Mouse (Mus musculus) heart, postnatal 4 days (tissue): ENCODE data around the gene Mrps18b. TPM values are rescaled to one million over a fixed set of nuclear protein-coding genes. Genes with fewer than 3 reads are reported as not detected.

Experiments used
- DNase-seq: peaks from one replicate; pipeline ENCODE4 v3.0.0; 2021
- microRNA-seq, 2 experiments: library from miRNA; unstranded; fragments of <30 nt; microRNA quantifications; one replicate each; pipeline ENCODE4 v1.2.0; 2021 to 2022
- total RNA-seq, 2 experiments: library from RNA; stranded (reverse); gene quantifications; 2 replicates each; pipeline ENCODE4 v1.2.3; 2021

Gene Mrps18b
- total RNA-seq, 2 experiments from 2014 or later = 56.1 to 58.3 TPM

GRCm38 (mm10) chr17:35874721-35875120 lies 41.5 kb downstream of the Mrps18b start:
- no peak for DNase-seq

GRCm38 (mm10) chr17:35873774-35874519 lies 42.2 kb downstream of the Mrps18b start:
- peak; percentile 95 for DNase-seq

DNA sequence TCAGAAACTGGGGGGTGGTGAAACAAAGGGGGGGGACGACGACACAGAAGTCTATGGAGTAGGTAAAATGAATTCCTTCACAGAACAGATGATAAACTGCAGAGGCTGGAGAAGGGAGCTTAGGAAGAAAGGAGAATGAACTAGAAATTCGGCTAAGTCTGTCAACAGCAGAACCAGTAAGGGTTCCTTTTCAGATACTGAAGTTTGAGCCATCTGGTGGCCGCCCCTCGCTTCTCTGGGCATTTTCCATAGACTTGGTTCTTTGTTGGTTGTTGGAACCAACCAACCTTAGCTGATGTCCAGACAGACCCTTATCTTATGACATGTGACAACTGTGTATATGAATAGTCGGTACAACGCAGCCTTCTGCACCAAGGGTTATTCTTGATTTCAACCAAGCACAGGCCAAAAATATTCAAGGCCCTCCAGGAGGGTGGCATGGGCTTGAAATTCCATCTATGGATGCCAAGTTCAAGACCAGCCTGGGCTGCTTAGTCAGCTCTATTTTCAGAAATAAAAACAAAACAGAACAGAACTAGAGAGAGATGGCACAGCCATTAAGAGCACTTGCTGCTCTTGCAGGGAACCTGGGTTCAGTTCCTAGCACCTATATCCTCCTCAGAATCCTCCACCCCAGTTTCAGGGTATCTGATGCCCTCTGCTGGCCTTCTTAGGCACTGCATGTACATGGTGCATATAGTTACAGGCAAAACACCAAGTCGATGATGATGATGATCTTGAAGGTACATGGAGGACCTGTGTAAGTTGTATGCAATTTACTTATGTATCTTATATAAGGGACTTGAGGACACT lies 45.1 kb downstream of the Mrps18b start:
- DNase-seq = peak; percentile 65

GRCm38 (mm10) chr17:35870151-35870883 lies 45.9 kb downstream of the Mrps18b start:
- peak; percentile 75 for DNase-seq

DNA sequence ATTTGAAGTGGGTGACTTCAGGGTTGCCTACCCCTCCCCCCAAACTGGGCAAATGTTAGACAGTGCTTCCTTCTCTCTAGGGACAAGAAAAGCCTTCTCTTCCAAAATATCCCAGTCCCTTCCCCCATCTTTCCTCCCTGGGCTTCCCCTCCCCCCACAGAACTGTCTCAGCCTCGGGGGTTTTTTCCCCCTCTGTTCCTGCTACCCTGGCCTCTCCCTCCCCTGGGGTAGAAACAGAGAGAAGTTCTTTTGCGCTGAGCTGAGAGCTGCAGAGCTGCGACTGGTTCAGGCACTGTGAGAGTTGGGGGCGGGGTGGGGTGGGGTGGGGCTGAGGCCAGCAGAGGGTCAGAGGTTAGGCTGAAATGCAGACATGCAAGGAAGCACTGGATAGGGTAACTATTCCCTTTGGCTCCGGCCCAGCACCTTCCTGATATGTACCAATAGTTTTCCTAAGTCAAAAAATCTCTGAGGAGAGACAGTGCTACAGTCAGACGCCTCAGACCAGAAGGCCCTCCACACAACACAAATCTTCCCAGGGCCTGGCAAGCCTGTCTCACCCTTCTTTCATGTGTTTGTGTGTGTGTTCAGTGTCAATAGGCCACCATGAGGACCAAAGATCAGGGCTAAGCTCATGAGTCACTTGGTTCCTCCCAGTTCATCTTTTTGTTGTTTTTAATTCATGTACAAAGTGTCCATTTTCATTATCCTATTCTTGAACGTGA lies 46.7 kb downstream of the Mrps18b start:
- DNase-seq = peak; percentile 54

GRCm38 (mm10) chr17:35868961-35869345 lies 47.2 kb downstream of the Mrps18b start:
- DNase-seq = no peak

DNA sequence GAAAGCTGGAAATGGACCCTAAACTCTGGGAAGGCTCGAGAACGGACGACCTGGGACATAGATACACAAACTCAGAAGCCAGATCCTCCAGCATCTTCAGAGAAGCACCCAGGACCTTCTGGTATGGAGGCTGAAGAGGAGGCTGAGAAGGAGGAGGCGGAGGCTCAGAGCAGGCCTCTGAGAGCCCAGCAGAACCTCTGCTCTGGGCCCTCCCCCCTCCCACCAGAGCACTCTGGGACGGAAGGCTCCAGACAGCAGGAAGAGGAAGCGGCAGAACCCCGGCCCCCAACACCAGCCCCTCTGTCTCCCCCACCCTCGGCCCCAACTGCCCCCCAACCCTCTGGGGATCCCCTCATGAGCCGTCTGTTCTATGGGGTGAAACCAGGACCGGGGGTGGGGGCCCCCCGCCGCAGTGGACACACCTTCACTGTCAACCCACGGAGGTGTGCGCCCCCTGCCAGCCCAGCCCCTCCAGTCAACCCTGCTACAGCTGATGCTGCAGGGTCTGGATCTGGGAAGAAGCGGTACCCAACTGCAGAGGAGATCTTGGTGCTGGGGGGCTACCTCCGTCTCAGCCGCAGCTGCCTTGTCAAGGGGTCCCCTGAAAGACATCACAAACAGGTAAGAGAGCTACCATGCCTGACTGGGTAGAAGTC lies 47.9 kb downstream of the Mrps18b start:
- peak; percentile 48 for DNase-seq

GRCm38 (mm10) chr17:35866911-35867890 lies 49.0 kb downstream of the Mrps18b start:
- DNase-seq = peak; percentile 54

GRCm38 (mm10) chr17:35866281-35866831 lies 49.8 kb downstream of the Mrps18b start:
- peak; percentile 82 for DNase-seq

- DNase-seq = peak; percentile 88
Observed at GRCm38 (mm10) chr17:35865481-35866280, 50.5 kb downstream of the Mrps18b start, which contains the start of gene Ppp1r18. TSS of gene Ppp1r18 (plus strand) at chr17:35865593.

DNA sequence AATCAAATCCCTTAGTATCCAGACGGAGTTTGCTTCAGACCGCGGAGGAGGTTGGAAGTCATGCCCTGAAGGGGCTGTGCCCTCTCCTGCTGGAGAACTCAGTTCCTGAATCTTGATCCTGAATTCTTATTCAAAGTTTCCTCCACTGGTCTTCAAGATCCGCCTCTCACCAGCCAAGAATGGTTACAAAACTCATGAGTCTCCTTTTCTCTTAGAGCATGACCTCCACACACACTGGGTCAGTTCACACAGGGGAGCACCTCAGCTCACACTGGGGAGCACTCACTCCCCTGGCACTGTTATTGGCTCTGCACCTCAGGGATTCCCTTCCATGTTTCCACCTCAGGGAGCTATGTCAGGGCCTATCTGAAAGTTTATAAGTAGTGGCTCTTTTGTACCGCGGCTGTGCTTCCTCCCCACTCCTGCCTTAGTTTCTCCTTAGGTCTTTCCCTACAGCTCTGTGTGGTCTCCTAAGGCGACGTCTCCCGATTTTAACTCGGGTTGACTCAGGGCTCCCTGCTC lies 51.3 kb downstream of the Mrps18b start:
- no peak for DNase-seq

GRCm38 (mm10) chr17:35861198-35861857 lies 54.9 kb downstream of the Mrps18b start, which contains the start of gene Nrm:
TSS of gene Nrm (plus strand) at chr17:35861318.
- peak; percentile 92 for DNase-seq

- no peak for DNase-seq
Observed at GRCm38 (mm10) chr17:35860831-35861197, 55.4 kb downstream of the Mrps18b start.

Small RNA genes lying within 50 kb of the gene (microRNA-seq; reads per million reads assigned to microRNA genes)
- gene Gm28033 (0.82 to 1.4 reads per million in 2 experiments), gene Mir1894 (0 to 0.41 reads per million in 2 experiments), gene Mir877 (103 to 112 reads per million in 2 experiments)

Other genes starting within 250 kb of the Mrps18b start
- gene Vars2, start 248.8 kb downstream of the Mrps18b start, total RNA-seq = 10 to 100 TPM; 29.0 to 29.2 TPM
- 10 to 100 TPM; 19.4 to 20.9 TPM for gene Gtf2h4, start 242.7 kb downstream of the Mrps18b start, total RNA-seq
- 100 to 1,000 TPM; 107 to 113 TPM for gene Ddr1, start 211.8 kb downstream of the Mrps18b start, total RNA-seq
- gene Ier3, start 94.7 kb downstream of the Mrps18b start, total RNA-seq = 10 to 100 TPM; 39.7 to 42.5 TPM
- gene Flot1, start 93.2 kb downstream of the Mrps18b start, total RNA-seq = 100 to 1,000 TPM in 1 of 2 experiments, 10 to 100 TPM in 1; 97.8 to 105 TPM
- gene Tubb5, start 78.1 kb downstream of the Mrps18b start, total RNA-seq = 100 to 1,000 TPM; 908 to 913 TPM
- 10 to 100 TPM; 37.9 to 40.6 TPM for gene Mdc1, start 74.9 kb downstream of the Mrps18b start, total RNA-seq
- gene Nrm, start 55.1 kb downstream of the Mrps18b start, total RNA-seq = 10 to 100 TPM; 26.3 to 32.2 TPM
- gene Ppp1r18, start 50.8 kb downstream of the Mrps18b start, total RNA-seq = 10 to 100 TPM; 32.6 to 32.7 TPM
- gene Dhx16, start 36.6 kb downstream of the Mrps18b start, total RNA-seq = 10 to 100 TPM; 24.2 to 25.1 TPM
- 10 to 100 TPM; 45.0 to 47.0 TPM for gene 2310061I04Rik, start 19.0 kb downstream of the Mrps18b start, total RNA-seq
- 10 to 100 TPM; 18.7 to 23.0 TPM for gene Atat1, start 6.3 kb downstream of the Mrps18b start, total RNA-seq
- gene Ppp1r10, start within 50 bp of the Mrps18b start, total RNA-seq = 10 to 100 TPM; 49.2 to 58.5 TPM
- gene Abcf1, start 53.4 kb upstream of the Mrps18b start, total RNA-seq = 10 to 100 TPM; 71.0 to 73.9 TPM
- gene Gnl1, start 63.5 kb upstream of the Mrps18b start, total RNA-seq = 10 to 100 TPM; 38.4 to 38.6 TPM
- 10 to 100 TPM; 12.9 TPM for gene Prr3, start 63.8 kb upstream of the Mrps18b start, total RNA-seq
- gene H2-T24, start 104.2 kb upstream of the Mrps18b start, total RNA-seq = 1 to 10 TPM; 1.1 to 1.6 TPM
- 1 to 10 TPM; 7.7 to 9.5 TPM for gene H2-T23, start 116.5 kb upstream of the Mrps18b start, total RNA-seq
- gene H2-T22, start 126.4 kb upstream of the Mrps18b start, total RNA-seq = 1 to 10 TPM; 7.9 to 9.3 TPM
- gene Gm6034, start 126.6 kb upstream of the Mrps18b start, total RNA-seq = not detected
- gene Gm11127, start 142.0 kb upstream of the Mrps18b start, total RNA-seq = 1 to 10 TPM in 1 of 2 experiments, under 1 TPM in 1; 0.98 to 1.1 TPM
- not detected for gene Gm19684, start 205.3 kb upstream of the Mrps18b start, total RNA-seq
- not detected for gene Gm7030, start 213.0 kb upstream of the Mrps18b start, total RNA-seq